Mouse (Mus musculus) embryonic fibroblast, embryonic 13.5 days (primary cell): ENCODE measurements at regions not wholly inside any gene's neighbourhood (a gene's known extent, or its start where the extent isn't known, plus 50 kb on each side); places are given as distances from the start of the nearest gene placed in this dataset.

Source experiments
- CTCF ChIP-seq: IDR thresholded peaks from 2 replicates; pipeline ENCODE4 v1.5.1; 2011; ENCODE audit warnings: mild to moderate bottlenecking, control low read depth, low read length, moderate library complexity, borderline replicate concordance; ENCODE audit not compliant: insufficient read depth
- POLR2A ChIP-seq: IDR thresholded peaks from 2 replicates; pipeline ENCODE4 v1.6.1; 2011; ENCODE audit warnings: low read depth, mild to moderate bottlenecking, control low read depth, low read length, moderate library complexity

DNA sequence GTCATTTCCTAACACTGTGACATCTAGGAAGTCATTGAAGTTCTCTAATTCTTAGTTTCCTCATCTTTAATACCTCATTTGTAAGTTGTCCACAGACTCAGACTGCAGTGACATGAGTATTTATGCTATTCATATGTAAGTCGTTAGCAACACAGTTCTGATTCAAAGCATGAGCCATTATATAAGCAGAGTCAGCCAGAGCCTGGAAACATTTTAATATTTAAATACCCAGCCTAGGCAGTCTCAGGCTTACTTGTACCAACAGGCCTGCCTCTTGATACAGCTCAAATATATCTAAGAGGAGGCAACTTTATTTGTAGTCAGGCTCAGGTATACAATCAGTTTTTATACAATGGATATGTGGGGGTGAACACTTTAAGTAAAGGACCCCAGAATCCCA is 534.8 kb upstream of the Gm26657 start:
- no peak for TF ChIP-seq CTCF
- TF ChIP-seq POLR2A, result no peak
